Mouse (Mus musculus) left cerebral cortex, postnatal 10 days (tissue): ENCODE measurements around the gene Stat2. TPM values are rescaled to one million over a fixed set of nuclear protein-coding genes. Genes with fewer than 3 reads are reported as not detected.
"Not testable (repeated sequence)": the region's sequence is repeated elsewhere in the genome, so short reads cannot be mapped to it uniquely, and the experiment has no call there.

Experiments
- DNase-seq, 2 experiments: peaks; one replicate each; pipeline ENCODE4 v3.0.0; 2021 to 2022; ENCODE audit warnings: low spot score in 2 of 2, mixed read lengths in 1 of 2; ENCODE audit errors: extremely low spot score in 1 of 2
- intact Hi-C: fragments of 180-260 bp; cut with DNase I; formaldehyde crosslinking; loops from one replicate; pipeline ENCODE4 v1.15.1; 2025
- total RNA-seq, 2 experiments: library from RNA; stranded (reverse); gene quantifications; 2 replicates each; pipeline ENCODE4 v1.2.3; 2021

The Stat2 gene
- total RNA-seq, 2 experiments from 2014 or later: 20.2 to 26.0 TPM

DNA sequence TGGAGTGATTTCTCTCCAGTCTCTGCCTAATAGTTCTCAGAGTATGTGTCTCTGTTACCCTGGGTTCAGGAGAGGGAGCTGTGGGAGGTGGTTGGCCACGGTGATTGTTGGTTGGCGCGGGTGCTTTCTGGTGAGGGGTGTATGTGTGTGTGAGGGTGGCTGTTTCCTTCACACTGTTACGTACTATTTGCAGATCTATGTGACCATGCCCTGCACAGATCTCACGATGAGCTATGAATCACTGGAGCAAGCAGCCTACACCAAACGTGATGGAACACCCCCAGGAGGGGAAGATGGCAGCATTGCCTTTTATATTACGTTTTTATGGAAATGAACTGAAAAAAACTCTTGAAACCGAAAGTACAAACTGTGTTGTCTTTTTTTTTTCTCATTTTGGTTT, 56.5 kb downstream of the Stat2 start:
- intact Hi-C loops: no loop called here
- no peak for DNase-seq

DNA sequence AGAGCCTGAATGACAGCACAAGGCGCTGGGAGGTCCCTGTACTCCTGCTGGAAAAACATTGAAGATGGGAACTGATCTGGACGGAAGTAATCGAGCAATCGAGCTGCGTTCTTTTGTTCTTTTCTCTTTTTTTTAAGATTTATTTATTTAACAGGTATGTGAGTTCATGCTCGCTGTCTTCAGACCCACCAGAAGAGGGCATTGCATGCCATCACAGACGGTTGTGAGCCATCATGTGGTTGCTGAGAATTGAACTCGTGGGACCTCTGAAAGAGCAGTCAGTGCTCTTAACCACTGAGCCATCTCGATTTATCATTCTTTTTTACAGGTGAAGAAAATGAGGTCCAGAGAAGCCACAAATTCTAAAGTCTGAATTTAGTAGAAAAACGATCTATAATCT, 57.3 kb downstream of the Stat2 start:
- no peak for DNase-seq
- intact Hi-C loops: no loop called here

DNA sequence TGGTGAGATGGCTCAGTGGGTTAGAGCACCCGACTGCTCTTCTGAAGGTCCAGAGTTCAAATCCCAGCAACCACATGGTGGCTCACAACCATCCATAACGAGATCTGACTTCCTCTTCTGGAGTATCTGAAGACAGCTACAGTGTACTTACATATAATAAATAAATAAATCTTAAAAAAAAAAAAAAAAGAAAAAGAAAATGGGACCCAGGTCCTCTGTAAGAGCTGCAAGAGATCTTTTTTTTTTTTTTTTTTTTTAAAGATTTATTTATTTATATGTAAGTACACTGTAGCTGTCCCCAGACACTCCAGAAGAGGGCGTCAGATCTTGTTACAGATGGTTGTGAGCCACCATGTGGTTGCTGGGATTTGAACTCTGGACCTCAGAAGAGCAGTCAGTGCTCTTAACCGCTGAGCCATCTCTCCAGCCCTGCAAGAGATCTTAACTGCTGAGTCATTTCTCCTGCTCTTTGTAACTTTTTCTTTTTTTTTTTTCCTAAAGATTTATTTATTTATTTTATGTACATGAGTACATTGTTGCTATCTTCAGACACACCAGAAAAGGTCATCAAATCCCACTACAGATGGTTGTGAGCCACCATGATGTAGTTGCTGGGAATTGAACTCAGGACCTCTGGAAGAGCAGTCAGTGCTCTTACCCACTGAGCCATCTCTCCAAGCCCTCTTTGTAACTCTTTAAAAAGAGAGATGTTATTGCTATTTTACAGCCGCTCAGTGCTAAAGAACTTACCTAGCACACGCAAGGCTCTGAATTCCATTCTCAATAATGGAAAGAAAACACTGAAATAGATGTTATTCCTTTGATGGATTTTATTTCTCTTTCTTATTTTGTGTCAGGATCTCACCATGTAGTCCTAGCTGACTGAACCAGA, 62.2 kb downstream of the Stat2 start:
- intact Hi-C loops: loop anchor here (10.0 kb wide), 1 partner anchor 122 kb away; the partner anchor contains the start of gene Smarcc2
- not testable (repeated sequence) for DNase-seq

DNA sequence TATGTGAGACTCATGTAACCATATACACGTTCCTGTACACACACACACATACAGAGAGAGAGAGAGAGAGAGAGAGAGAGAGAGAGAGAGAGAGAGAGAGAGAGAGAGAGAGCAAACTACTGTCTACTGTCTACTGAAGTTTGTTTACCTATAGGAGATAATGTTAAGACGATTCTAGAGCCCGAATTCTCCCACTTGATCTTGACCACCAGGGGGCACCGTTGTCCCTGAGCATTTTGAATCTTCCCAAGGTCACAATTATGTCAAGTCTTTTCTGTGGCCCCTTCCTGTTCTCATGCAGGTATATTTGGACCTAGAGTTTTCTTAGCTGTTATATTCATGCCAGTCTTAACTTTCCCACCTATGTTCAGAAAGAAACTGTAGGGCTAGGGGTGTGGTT, 65.2 kb downstream of the Stat2 start:
- intact Hi-C loops: loop anchor here (10.0 kb wide), 1 partner anchor 119 kb away; the partner anchor contains the start of gene Smarcc2
- DNase-seq: peak in 1 of 2 experiments; percentile 69

GRCm38 (mm10) chr10:128336195-128336594, 65.8 kb downstream of the Stat2 start:
- intact Hi-C loops: loop anchor here (10.0 kb wide), 1 partner anchor 119 kb away; the partner anchor contains the start of gene Smarcc2
- DNase-seq: no peak

DNA sequence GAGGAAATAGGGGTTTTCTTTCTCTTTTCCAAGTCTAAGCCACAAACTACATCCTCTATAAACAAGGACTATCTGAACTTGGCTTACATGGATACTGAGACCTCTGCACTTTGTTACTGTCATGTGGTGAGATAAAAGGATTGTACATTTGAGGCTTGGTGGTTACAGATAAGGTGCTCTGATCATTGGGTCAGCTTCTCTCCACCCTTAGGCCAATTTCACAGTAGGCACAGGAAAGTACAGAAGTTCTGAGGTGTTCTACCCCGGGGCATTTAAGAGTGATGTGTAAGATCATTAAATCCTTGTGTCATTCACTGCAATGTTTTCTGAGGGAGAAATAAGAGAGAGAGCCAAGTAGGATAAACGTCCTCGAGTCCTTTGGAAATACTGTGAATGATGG, 66.2 kb downstream of the Stat2 start:
- no peak for DNase-seq
- intact Hi-C loops: loop anchor here (10.0 kb wide), 1 partner anchor 118 kb away; the partner anchor contains the start of gene Smarcc2

GRCm38 (mm10) chr10:128337306-128338181, 67.2 kb downstream of the Stat2 start, which contains the start of gene Cs:
Cs (plus strand) TSS chr10:128337734.
- peak; percentile 96 to 98 for DNase-seq
- intact Hi-C loops: loop anchor here (10.0 kb wide), 1 partner anchor 117 kb away; the partner anchor contains the start of gene Smarcc2

DNA sequence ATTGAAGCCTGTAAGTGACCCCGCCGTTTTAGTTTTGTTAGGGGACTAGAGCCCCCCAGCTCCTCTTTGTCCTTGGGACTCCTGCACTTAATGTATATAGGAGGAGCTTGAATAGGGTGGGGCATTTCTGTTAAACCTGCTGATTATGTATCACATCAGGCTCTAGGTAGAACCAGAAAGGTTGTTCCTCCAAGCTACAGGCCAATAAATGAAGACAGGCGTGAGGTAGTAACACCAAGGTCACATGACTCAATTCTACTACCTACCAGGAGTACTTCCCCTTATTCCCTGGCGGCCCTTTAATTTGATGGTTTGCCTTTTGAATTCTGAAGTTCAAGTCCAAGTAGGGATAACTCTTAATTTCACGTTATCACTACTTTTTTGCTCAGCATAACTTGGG, 68.1 kb downstream of the Stat2 start:
- intact Hi-C loops: loop anchor here (10.0 kb wide), 1 partner anchor 116 kb away; the partner anchor contains the start of gene Smarcc2
- DNase-seq: no peak

DNA sequence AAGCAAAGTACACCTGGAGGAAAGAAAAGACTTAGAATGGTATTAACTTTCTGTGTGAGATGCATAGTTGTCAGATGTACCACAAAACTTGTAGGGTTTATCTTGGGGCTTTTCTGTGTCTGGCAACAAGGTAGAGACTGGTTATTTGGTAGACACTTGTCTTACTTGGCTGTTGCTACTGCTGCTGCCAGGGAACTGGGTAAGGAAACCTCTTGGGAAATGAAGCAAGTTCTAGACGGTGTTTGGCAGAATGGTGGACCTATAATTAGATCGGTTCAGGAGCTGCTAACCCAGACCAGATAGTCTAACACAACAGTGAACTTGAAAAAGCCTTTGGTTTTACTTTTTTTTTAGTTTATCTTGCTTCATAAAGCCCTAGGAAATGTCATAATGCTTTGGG, 68.6 kb downstream of the Stat2 start:
- no peak for DNase-seq
- intact Hi-C loops: loop anchor here (10.0 kb wide), 1 partner anchor 116 kb away; the partner anchor contains the start of gene Smarcc2

- intact Hi-C loops: no loop called here
- no peak for DNase-seq
Measured at GRCm38 (mm10) chr10:128340257-128340656, 69.9 kb downstream of the Stat2 start.

Other genes with a start within 250 kb of the Stat2 start
- gene Naca, start 235.0 kb upstream of the Stat2 start, total RNA-seq: 100 to 1,000 TPM; 351 to 355 TPM
- gene Ptges3, start 211.6 kb upstream of the Stat2 start, total RNA-seq: 100 to 1,000 TPM; 149 to 156 TPM
- gene Atp5b, start 187.3 kb upstream of the Stat2 start, total RNA-seq: 1,000 to 10,000 TPM; 1,572 to 1,686 TPM
- 10 to 100 TPM; 29.5 to 31.3 TPM for gene Baz2a, start 179.0 kb upstream of the Stat2 start, total RNA-seq
- 10 to 100 TPM; 10.7 to 11.6 TPM for gene Rbms2, start 90.3 kb upstream of the Stat2 start, total RNA-seq
- 10 to 100 TPM; 17.8 to 18.7 TPM for gene Gls2, start 76.1 kb upstream of the Stat2 start, total RNA-seq
- 10 to 100 TPM; 11.5 to 12.6 TPM for gene Spryd4, start 58.8 kb upstream of the Stat2 start, total RNA-seq
- not detected for gene Mip, start 44.7 kb upstream of the Stat2 start, total RNA-seq
- gene Timeless, start 38.5 kb upstream of the Stat2 start, total RNA-seq: 1 to 10 TPM; 8.3 to 9.7 TPM
- gene Apon, start 16.5 kb upstream of the Stat2 start, total RNA-seq: not detected
- not detected for gene Apof, start 1.9 kb upstream of the Stat2 start, total RNA-seq
- under 1 TPM; 0.43 to 0.58 TPM for gene Il23a, start 28.2 kb downstream of the Stat2 start, total RNA-seq
- gene Pan2, start 32.8 kb downstream of the Stat2 start, total RNA-seq: 10 to 100 TPM; 13.0 to 14.1 TPM
- gene Cnpy2, start 51.9 kb downstream of the Stat2 start, total RNA-seq: 10 to 100 TPM; 64.4 to 69.7 TPM
- 100 to 1,000 TPM; 287 to 288 TPM for gene Cs, start 67.2 kb downstream of the Stat2 start, total RNA-seq
- 10 to 100 TPM; 69.8 to 74.6 TPM for gene Coq10a, start 98.4 kb downstream of the Stat2 start, total RNA-seq
- gene Ankrd52, start 106.6 kb downstream of the Stat2 start, total RNA-seq: 10 to 100 TPM; 74.4 TPM
- under 1 TPM; 0.56 to 0.69 TPM for gene Slc39a5, start 130.7 kb downstream of the Stat2 start, total RNA-seq
- gene Nabp2, start 140.9 kb downstream of the Stat2 start, total RNA-seq: 10 to 100 TPM; 88.5 to 93.8 TPM
- gene Rnf41, start 141.1 kb downstream of the Stat2 start, total RNA-seq: 10 to 100 TPM; 79.3 to 81.6 TPM
- gene Smarcc2, start 188.7 kb downstream of the Stat2 start, total RNA-seq: 100 to 1,000 TPM; 204 to 226 TPM
- 100 to 1,000 TPM; 602 to 610 TPM for gene Myl6, start 223.6 kb downstream of the Stat2 start, total RNA-seq
- gene Myl6b, start 228.1 kb downstream of the Stat2 start, total RNA-seq: 10 to 100 TPM; 30.9 to 34.1 TPM